Mouse (Mus musculus): Measurements from ENCODE around the gene Creld2.

Gene Creld2

GRCm38 (mm10) chr15:88867368-88868023 lies 48.0 kb downstream of the Creld2 start:
- peak; percentile 54 for DNase-seq (ENCODE audit: inconsistent ontology term)

DNA sequence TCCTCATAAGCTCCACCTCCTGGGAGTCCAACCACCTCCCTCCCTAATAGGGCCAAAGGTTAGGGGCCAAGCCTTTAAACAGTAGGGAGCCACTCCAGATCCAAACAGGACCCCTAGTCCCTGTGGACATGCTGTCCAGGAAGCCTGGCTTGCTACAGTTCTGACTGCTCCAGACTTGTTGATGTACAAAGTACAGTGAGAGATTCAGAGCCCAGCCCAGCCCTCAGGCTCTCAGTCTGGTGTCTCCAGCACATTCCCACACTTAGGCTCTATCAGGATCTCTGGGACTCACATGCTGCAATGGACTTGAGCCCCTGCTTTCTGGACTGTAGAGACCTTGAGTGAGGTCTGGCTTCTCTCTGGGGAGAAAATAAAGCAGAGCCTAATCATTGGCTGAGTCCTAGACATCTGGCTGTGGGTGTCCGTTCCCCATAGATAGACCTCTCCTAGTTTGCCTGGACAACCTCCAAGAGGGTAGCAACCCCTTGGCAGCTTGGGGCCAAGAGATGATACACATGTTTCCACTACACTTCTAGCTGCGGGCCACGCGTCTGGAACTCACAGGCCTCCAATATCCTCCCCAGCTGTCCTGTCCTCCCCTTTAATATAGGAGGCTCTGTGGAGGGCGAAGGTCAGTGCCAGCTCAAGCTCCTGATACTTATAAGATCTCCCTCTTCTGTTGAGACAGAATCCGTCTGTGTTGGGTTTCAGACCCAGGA lies 48.7 kb downstream of the Creld2 start:
- DNase-seq (ENCODE audit: inconsistent ontology term) = no peak

GRCm38 (mm10) chr15:88870418-88871185 lies 51.2 kb downstream of the Creld2 start:
- no peak for DNase-seq (ENCODE audit: inconsistent ontology term)

DNA sequence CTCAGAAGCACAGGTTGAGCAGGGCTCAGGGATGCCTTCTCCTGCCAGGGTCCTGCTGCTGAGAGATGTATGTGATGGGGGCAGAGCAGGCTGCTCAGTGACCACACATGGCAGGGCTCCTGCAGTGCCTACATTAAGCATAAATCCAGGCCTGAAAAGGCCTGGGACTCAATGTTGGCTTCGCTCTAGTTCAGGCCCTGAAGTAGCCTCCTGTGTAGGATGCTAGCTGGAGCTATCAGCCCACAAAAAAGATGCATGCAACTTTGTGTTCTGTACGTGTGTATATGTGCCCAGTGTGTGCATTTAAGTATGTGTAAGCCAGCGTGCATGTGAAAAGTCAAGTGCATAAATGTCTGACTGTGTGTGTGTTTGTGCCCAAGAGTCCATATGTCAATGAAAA lies 54.6 kb downstream of the Creld2 start:
- no peak for DNase-seq (ENCODE audit: inconsistent ontology term)

DNA sequence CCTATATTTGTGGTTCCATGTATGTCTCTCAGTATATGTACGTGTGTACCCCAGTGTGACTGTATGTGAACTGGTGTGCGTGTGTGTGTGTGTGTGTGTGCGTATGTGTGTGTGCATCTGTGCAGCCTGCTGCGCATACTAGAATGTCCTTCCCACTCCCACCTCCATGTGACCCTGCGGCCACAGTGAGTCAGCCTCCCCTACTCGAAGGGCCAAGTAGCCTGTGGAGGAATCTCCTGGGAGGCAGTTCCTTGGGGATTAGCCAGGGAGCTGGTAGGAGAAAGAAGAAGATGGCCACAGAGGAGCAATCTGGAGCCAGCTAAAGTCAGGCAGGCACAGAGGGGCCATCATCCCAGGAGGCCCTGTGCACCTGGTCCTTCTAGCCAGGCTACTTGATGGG lies 55.0 kb downstream of the Creld2 start:
- no peak for DNase-seq (ENCODE audit: inconsistent ontology term)

GRCm38 (mm10) chr15:88875625-88876081 lies 56.2 kb downstream of the Creld2 start:
- DNase-seq (ENCODE audit: inconsistent ontology term) = no peak

Data from Muller cell, postnatal 12 days (primary cell).